Mouse (Mus musculus) testis, postnatal 10 days (tissue): ENCODE data around the gene Grtp1.

Experiments used
- DNase-seq: peaks from one replicate; pipeline ENCODE4 v3.0.0; 2021; ENCODE audit warnings: low spot score

Gene Grtp1

DNA sequence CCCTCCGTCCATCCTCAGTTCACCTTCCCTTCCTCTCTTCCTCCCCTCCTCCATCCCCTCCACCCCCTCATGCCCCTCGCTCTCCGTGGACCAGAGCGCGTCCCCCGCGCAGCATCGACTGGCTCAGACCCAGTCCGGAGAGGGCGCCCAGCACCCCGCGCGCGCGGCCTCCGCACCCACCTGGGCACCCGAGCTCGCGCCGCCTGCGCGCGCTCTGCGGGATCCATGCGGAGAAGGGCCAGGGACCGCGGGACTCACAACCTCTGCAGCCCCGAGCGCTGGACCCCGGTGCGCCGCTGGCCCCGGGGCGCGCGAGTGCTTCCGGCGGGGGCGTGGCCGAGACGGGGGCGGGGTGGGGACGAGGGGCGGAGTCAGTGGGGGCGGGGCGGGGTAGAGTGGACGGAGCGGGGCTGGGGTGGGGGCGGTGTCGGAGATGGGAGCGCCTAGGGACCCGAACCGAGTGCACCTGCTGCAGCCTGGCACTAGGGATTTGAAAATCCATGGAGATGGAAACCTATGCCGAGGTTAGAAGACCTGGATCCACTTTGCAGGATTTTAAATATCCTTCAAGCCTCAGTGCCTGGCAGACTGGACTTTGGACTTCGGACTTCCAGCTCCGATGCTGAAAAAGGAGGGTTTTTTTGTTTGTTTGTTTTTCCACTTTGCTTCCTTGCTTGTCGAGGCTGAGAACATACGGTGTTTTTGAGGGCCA, at the start of gene Grtp1:
Grtp1 (minus strand) TSS at position 320 of the 712 bp plus-strand sequence.
- DNase-seq, result peak; percentile 85

DNA sequence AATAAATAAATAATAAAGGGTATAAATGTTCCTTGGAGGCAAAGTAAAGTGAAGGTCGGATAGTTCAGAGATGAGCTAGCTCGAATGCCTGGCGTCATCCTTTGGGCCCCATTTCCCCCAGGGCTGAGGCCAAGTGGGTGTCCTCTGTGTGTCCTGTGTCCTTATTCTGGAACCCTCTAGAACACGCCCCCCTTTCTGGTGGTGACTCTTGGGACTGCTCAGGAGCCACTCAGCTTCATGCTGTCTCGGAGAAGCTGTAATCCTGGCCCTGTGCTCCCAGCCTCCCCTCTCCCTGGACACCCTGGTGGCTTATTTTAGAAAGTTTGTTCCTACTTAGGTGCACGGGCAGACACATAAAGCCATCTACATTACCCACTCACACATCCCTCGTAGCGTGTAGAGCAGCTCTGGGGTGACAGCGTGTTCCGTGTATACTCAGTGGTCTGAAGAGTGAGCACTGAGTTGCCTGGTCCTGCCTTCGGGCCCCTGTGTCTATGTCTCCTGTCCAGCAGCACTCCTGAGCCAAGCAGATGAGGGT, 44.0 kb upstream of the Grtp1 start:
- no peak for DNase-seq

DNA sequence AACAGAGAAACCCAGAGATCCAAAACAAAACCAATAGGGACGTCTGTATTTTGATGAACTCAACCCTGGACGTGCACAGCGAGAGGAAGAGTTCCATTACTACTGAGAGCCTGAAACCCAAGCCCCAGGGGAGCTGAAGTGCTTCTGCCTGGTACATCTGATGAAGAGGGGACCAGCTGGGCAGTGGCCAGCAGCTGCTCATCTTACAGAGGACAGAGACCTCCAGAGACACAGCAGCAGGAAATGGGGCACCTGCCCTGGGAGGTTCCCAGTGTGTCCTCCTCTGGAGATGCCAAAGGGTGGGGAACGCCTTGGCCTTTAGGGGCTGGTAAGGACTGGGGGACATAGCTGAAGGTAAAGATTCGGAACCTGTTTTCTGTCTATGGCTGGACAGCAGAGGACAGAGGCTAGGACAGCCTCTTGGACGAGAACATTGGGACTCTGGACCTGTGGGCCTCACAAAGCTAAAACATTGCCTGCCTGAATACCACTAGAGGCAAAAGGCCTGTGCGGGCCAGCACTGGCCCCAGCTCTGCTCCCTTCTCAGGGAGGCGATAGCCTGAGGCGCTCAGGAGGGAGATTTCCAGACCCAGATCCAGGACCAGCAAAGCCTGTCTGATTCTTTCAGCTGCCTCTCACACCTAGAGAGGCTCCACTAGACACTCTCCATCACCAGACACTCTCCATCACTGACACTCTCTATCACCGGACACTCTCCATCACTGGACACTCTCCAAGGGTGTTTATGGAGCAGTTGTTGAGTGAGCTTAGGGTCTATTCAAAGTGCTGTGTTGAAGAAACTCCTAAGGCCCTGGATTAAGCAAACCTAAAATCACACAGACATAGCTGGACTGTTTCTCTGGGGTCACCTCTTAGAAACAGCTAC, 42.8 kb upstream of the Grtp1 start:
- no peak for DNase-seq

DNA sequence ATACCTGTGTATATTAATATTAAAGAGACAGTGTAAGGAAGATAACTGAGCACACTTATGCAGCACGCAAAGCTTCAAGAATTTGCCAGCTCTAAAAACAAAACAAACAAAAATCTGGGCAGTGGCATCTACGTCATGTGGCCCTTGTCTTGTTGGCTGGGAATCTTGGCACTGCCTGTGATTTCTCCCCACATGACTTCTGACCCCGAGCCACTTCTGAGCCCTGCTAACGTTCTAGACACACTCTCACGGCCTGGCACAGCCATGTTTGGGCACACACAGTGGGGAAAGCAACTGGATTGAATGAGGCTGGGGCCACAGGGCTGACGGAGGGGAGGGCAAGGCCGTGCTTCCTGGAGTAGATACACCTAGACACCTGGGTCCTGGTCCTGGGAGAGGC, 40.3 kb upstream of the Grtp1 start:
- no peak for DNase-seq

DNA sequence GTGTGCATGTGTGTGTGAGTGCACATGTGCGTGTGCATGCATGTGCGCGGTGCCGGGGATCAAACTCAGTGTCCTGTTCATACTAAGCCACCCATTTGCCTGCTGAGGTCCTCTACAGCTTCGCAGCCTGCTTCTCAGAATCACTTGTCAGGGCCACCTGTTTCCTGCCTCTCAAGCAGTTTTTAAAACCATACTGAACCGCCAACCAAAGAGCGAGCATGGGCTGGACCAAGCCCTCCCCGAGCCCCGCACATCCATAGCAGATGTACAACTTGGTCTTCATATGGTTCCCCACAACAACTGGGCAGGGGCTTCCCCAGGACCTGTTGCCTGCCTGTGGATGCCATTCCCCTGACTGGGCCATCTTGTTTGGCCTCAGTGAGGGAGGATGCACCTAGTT, 39.6 kb upstream of the Grtp1 start:
- DNase-seq, result no peak

DNA sequence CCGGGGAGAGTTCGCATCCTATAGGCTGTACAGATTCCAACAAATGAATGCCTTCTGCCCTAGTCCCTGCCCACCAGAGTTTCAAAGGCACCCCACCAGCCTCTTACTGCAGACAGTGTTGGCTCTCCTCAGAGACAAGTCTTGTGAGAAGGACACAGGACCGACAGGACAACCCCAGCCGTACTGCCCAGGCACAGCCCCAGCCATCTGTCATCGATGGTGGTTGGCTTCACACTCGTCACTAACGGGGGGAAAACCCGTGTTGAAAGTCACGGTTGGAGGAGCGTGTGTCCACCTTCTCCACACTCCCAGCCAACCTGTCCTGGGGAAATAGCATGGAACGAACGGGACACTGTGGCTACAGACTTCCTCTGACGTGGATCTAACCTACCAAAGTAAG, 34.4 kb upstream of the Grtp1 start:
- no peak for DNase-seq

DNA sequence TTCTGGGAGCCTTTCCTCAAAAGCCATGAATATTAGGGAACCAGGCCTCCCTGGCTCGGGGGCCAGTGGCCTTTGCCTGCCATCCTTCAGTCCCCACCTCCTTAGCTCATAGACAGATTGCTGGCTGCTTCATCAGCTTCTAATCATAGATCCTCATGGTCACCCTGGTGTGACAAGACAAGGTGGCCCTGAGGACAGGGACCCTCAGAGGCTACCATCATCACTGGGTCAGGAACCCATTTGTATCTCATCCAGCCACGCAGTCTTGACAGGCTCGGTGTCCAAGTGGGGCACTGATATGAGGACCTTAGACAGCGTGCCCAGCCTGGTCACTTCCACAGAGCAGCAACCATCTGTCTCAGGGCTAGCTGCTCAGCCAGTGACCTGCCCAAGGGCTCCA, 30.1 kb upstream of the Grtp1 start:
- DNase-seq, result no peak

DNA sequence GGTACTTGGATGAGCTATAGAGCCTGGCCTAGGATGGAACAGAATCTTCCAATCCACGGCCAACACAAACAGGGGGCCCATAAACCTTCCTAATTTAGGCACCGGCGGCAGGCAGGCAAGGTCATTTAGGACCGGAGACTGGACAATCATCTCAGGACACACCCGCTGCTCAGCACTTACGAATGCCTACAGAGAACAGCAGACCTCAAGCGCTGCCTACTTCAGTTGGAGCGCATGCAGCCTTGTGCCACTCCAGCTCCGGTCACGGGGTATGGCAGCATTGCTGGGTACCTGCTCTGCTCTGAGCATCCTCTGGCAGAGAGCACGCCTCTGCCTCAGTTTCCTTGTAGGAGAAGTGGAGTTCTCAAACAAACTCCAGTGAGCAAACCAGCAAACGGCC, 29.4 kb upstream of the Grtp1 start:
- DNase-seq, result no peak

DNA sequence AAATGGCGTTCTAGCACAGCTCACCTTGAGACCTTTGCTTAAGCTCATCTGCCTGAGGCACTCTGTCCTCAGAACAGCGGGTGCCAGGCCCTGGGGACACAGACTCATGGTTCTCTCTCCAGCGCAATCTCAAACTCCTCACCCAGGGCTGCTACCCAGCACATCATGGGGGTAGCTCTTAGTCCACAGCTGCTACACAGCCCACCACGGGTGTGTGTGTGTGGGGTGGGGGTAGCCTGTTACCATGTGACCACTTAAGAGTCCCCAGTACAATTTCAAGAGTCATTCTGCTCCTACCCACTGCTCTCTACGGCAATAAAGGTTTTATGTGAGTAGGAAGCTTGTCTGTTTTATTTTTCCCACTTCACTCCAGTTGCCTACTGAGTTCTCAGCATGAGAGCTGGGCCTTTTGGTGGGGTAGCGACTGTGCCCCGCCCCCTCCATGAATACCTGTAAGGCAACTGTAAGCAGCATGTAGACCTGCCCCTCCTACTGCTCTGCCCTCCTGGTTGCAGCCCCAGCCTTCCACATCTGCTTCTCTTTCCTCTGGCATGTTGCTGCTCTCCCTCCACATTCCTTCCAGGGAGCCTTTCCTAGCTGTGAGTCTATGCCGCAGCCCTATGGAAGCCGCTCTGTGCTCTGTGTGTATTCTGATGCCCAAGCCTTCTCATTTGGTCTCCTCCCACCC, 28.6 kb upstream of the Grtp1 start:
- DNase-seq, result no peak

DNA sequence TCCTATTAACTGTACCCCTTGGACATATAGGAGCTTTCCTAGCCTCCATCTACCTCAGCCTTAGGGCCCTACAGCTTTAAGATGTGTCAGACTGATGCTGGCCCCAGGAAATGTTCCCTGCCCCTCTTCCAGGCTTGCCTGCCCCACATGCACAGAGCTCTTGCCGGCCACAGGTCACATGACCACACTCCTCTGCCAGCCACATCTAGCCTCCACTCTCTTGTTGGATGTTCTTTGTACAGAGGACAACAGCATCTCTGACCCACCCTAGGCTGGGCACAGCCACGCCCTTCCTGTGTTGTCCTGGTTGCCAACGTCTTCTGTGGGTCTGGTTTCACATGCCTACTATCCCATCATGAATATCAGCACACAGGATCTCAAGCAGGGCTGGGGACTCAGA, 26.8 kb upstream of the Grtp1 start:
- no peak for DNase-seq

DNA sequence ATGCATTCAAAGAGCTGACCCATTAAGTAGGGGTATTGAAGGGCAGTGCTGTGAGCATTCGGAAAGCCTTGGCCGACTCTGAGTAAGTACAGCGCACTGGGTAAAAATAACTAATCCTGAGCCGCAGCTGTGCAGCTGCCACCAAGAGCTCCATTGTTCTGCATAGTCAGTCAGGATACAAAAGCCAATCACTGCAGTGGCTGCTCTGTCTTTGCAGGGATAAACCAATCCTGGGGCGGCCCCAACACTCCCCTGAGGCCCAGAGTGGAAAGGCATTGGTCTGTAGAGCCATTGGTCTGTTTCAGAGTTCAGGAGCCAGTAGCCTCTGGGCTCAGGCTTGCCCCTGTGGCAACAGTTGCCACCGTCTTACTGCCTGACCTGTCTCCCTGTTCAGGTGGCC, 25.9 kb upstream of the Grtp1 start:
- no peak for DNase-seq

DNA sequence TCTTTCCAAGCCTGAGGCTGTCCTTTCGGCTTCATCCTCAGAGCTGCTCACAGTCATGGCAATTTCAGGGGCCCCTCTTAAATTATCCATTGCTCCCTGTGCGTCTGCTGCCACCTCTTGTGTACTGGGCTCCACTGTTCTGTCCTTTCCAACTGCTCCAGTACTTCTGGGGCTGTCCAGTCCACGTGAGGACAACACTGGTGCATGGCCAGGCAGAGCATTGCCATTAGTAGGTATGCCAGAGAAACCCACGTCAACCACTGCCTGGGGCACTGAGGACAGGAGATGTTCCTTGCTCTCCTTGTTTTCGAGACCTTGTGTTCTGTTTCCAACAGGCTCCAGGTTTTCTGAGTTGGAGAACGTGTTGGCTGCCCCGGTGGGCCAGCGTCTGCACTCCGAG, 24.0 kb upstream of the Grtp1 start:
- no peak for DNase-seq

DNA sequence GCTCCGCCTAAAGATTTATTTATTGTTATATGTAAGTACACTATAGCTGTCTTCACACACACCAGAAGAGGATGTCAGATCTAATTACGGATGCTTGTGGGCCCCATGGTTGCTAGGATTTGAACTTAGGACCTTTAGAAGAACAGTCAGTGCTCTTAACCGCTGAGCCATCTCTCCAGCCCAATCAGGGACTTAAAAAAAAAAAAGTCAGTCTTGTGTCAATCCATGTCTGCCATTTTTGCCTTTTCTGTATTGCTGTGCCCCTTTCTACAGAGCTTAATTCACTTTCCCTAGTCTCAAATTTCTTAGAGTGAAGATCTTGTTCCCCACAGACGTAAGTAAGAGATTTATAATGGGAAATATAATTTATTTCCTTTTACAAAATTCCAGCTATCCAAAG, 18.0 kb upstream of the Grtp1 start:
- no peak for DNase-seq

DNA sequence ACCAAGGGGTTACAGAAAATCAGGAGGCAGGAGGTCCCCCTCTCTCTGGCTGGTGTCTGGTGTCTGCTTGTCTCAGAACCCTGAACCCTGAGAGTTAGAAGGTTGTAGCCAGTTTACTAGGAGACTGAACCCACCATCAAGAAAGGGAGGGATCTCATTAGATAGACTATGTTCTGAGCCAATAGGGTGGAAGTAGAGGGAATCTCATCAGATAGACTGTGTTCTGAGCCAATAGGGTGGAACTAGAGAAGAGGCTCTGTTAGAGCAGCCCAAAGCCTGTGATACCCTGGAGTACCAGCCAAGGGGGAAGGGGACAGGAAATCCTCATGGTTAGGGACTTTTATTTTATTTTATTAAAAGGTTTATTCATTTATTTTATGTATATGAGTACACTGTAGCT, 17.6 kb upstream of the Grtp1 start:
- DNase-seq, result no peak

DNA sequence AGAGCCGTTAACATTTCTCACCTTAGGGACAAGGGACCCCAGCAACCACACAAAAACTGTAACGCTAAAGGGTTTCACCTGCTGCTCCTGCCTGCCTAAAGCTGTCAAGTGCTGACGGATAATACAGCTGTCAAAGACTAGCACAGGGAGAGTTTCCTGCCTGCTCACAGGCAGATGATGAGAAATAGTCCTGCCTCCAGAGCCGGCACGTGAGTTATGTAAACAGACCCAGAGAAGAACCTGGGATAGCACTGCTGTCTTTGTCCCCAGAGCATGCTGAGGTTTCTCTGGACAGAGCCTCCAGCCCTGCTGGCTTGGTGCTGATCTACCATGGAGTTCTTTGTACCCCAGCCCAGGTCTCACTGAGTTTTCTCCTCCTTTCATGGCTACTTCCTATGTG, 16.7 kb upstream of the Grtp1 start:
- no peak for DNase-seq

DNA sequence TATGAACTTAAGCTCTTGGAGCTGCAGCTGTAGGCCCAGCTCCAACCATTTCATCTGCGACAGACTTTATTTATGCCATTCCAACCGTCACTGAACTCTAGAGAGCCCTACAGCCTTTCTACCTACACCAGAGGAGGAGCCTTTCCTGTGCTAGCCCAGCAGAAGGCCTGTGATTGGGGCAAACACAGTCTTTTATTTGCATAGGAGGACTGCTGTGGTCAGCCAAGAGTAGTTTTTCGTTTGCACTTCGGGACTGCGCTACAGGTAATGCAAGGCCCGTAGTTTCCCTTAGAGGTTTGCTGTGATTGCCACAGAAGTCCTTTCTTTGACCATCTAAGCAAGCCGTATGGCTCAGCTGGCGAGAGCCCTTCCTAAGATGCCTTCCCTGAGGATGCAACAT, 16.0 kb upstream of the Grtp1 start:
- DNase-seq, result no peak

DNA sequence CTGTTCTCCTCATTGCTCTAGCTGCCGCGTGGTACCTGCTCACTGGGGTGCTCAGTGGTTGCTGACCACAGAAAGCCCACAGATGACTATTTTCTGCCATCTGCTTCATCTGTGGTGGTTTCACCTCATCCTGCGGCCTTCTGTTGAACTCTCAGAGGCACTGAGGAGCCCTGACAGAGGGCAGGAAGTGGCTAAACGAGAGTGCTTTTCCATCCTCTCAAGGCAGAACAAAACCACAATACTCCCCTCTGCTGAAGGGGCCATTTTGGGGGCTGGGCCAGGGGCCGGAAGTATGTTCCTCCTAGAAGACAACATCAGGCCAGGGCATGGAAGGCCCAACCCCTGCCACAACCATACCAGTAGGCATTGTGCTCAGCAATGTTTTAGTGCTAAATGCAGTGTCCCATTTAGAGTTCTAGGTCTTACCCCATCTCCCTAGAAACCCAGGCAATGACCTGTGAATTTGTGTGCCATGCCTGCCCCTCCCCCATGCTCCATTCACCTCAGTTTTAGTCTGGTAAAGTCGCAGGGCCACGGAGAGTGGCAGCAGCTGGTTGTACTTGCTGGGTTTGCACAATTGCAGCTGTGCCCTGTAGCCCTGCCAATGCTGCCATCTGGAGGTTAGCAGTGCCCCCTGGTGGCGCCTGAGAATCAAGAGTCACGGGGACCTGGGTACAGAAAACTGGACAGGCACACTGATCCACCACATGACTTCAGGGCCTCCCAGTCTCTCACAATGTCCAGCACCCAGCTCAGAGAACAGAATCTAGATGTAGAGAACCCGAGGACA, 13.3 kb upstream of the Grtp1 start:
- DNase-seq, result peak; percentile 93

DNA sequence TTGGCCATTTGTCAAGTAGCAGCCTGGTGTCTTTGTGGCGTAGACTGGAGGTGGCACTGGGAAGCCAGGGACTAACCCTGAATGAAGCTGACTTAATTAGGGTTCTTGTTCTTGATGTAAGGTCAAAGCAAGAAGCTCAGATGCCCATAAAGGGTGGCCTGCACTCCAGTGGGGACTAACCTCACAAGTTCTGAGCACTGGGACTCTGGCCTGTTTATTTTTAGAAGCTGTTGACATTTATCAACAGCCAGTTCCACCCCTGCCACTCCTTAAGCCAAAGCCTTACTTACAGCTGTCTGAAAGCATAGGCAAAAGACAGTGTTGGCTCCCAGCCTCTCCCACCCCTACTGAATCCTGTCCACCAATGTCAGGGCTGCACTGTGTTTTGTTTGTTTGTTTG, 9.3 kb upstream of the Grtp1 start:
- DNase-seq, result no peak

DNA sequence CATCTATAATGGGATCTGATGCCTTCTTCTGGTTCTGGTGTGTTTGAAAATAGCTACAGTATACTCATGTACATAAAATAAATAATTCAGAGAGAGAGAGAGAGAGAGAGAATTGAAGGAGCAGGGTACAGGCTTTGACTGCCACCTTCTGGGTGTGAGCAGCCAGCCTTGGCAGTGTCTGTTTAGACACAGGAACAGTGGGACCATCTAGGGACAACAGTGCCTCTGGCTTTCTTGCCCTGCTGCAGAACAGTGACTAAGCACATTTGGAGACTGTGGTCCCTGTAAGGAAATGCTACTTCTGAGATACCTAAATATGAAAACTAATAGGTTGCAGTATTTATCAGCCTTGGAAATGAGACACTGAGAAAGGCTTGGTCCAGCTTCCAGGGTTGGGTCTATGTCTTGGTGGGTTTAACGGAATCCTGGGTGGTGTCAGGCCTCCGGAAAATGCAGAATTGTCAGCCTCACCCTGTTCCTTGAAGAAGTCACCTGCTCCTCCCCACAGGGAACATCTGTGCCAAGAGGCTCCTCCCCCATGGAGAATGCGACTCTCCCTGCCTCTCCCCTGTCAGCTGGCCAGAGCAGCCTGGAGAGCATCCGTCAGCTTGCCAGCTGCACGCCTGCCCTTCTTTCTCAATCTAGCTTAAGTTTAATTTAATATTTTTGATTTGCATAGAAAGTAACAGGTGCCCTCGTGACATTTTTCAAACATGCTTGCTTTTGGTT, 8.4 kb upstream of the Grtp1 start:
- DNase-seq, result no peak

DNA sequence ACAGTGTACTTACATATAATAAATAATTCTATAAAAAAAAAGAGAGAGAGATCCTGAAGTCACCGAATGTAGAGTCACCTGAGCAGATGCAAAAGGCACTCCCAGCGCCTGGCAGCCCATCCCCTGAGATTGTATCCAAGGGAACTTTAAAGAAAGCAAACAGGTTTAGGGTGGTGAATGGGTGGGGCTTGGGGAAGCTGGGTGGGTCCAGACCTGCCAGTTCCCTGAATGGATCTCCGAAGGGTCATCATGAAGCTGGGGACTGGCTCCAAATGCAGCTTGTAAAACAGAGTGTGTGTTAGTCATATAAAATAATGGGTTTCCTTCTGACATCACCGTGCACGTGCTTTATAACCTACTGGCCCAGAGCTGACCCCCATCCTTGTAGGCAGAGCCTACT, 5.9 kb upstream of the Grtp1 start:
- no peak for DNase-seq

DNA sequence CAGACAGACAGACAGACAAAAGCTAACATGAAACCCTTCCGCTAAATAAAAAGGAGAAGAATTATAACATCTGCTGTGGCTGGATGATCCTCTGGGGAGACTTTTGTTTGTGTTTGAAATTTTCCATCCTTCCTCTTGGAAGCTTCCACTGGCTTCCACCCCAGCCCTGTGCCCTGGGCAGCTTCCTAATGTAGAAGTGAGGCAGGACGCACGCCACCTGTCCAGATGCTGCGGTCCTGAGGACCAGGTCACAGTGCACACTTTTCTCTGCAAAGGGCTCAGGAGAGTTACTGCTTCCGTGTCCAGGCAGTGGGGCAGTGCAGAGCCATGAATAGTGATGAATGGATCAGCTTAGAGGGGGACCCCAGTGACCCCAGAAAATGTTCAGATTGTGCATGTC, 4.9 kb upstream of the Grtp1 start:
- no peak for DNase-seq
